Mouse (Mus musculus) hindbrain, embryonic 12.5 days (tissue): ENCODE results near the gene Slc17a9. TPM values are rescaled to one million over a fixed set of nuclear protein-coding genes. Genes with fewer than 3 reads are reported as not detected.

Source experiments
- ATAC-seq: fragments of 200-750 bp; cut with Nextera tagmentation; 2 replicates; pipeline ENCODE4 v1.8.0; 2017; ENCODE audit warnings: moderate TSS enrichment; ENCODE audit not compliant: low FRiP score
- H3K27ac ChIP-seq: fragments of 300-500 bp; sonication (generic); 2 replicates; pipeline ENCODE4 v1.5.1; 2016; ENCODE audit warnings: mild to moderate bottlenecking
- H3K27me3 ChIP-seq: fragments of 300-500 bp; sonication (generic); 2 replicates; pipeline ENCODE4 v1.6.1; 2016; ENCODE audit warnings: mild to moderate bottlenecking
- H3K36me3 ChIP-seq: fragments of 300-500 bp; sonication (generic); 2 replicates; pipeline ENCODE4 v1.6.1; 2016; ENCODE audit warnings: mild to moderate bottlenecking
- H3K4me1 ChIP-seq: fragments of 300-500 bp; sonication (generic); 2 replicates; pipeline ENCODE4 v1.6.1; 2016
- H3K4me2 ChIP-seq: fragments of 300-500 bp; sonication (generic); replicated peaks from 2 replicates; pipeline ENCODE4 v1.6.1; 2016; ENCODE audit warnings: mild to moderate bottlenecking
- H3K4me3 ChIP-seq: fragments of 300-500 bp; sonication (generic); 2 replicates; pipeline ENCODE4 v1.5.1; 2016; ENCODE audit warnings: mild to moderate bottlenecking
- H3K9ac ChIP-seq: fragments of 300-500 bp; sonication (generic); 2 replicates; pipeline ENCODE4 v1.6.1; 2016; ENCODE audit warnings: mild to moderate bottlenecking, moderate library complexity
- H3K9me3 ChIP-seq: fragments of 300-500 bp; sonication (generic); replicated peaks from 2 replicates; pipeline ENCODE4 v1.6.1; 2016; ENCODE audit warnings: mild to moderate bottlenecking
- WGBS: fragments of 180-500 bp; shearing (Covaris S2); methylation state at CpG from one replicate; pipeline ENCODE4 v1.1.7; 2016; 5-methylcytosine and 5-hydroxymethylcytosine counted together
- polyA plus RNA-seq: library from polyadenylated mRNA; unstranded; fragments of >200 nt; fragmentation: Nextera tagmentation; extraction: Ambion mirVana; gene quantifications from 2 replicates; pipeline ENCODE4 v1.2.1, GENCODE M21; 2016

The Slc17a9 gene
- polyA plus RNA-seq, 1 experiment from 2014 or later, result 0.80 TPM

GRCm38 (mm10) chr2:180775223-180775622, 50.2 kb downstream of the Slc17a9 start:
- Histone ChIP-seq H3K4me3 (peak overlapping the region; percentile 30; the same call in 1 of the 2 replicates), H3K9ac (no peak overlapping the region), H3K4me2 (no peak overlapping the region; the same call in 1 of the 2 replicates)

GRCm38 (mm10) chr2:180775641-180776040, 50.6 kb downstream of the Slc17a9 start:
- Histone ChIP-seq H3K4me3 (peak overlapping the region; percentile 30), H3K4me2 (peak overlapping the region; percentile 52; the same call in 1 of the 2 replicates), H3K27ac (no peak overlapping the region), H3K9me3 (no peaks in the 10 kb centered on the region), H3K27me3 (peaks cover 88% of the 10 kb centered on the region), H3K4me1 (peaks cover 9% of the 10 kb centered on the region), H3K36me3 (no peaks in the 10 kb centered on the region), H3K9ac (no peak overlapping the region)
- ATAC-seq, result no peak
- WGBS, result 6% methylated on average over 15 of the region's 15 CpGs

More at GRCm38 (mm10) chr2:180775223-180775622, 50.2 kb downstream of the Slc17a9 start:
- Histone ChIP-seq H3K9me3 (no peaks in the 10 kb centered on the region), H3K27me3 (peaks cover 89% of the 10 kb centered on the region), H3K4me1 (peaks cover 9% of the 10 kb centered on the region), H3K36me3 (no peaks in the 10 kb centered on the region), H3K27ac (no peak overlapping the region)
- no peak for ATAC-seq
- 3% methylated on average over 12 of the region's 12 CpGs for WGBS

GRCm38 (mm10) chr2:180776793-180777192, 51.7 kb downstream of the Slc17a9 start, which contains the start of gene Bhlhe23:
Bhlhe23 (minus strand) TSS chr2:180776900.
- no peak within 1 kb of the TSS for H3K27ac ChIP-seq
- ATAC-seq, result no peak
- H3K4me3 ChIP-seq, result peak within 1 kb of the TSS; percentile 30
- 1% methylated on average over 28 of the region's 28 CpGs for WGBS
- peaks cover 9% of the 10 kb centered on the region for H3K4me1 ChIP-seq
- H3K27me3 ChIP-seq, result peaks cover 95% of the 10 kb centered on the region
- peak within 1 kb of the TSS; percentile 52 for H3K4me2 ChIP-seq
- H3K36me3 ChIP-seq, result no peaks in the 10 kb centered on the region
- H3K9me3 ChIP-seq, result no peaks in the 10 kb centered on the region
- peak within 1 kb of the TSS; percentile 35; the same call in 1 of the 2 replicates for H3K9ac ChIP-seq

GRCm38 (mm10) chr2:180779226-180780104, 54.4 kb downstream of the Slc17a9 start:
- Histone ChIP-seq H3K9ac (no peak overlapping the region), H3K4me2 (no peak overlapping the region), H3K27ac (no peak overlapping the region), H3K4me1 (peaks cover 9% of the 10 kb centered on the region), H3K9me3 (no peaks in the 10 kb centered on the region), H3K4me3 (no peak overlapping the region), H3K27me3 (peaks cover 73% of the 10 kb centered on the region), H3K36me3 (no peaks in the 10 kb centered on the region)
- peak; percentile 56; the same call in 1 of the 2 replicates for ATAC-seq
- 23% methylated on average over 12 of the region's 12 CpGs for WGBS

GRCm38 (mm10) chr2:180780282-180780681, 55.2 kb downstream of the Slc17a9 start:
- no peaks in the 10 kb centered on the region for H3K36me3 ChIP-seq
- no peak overlapping the region for H3K9ac ChIP-seq
- ATAC-seq, result no peak
- H3K27me3 ChIP-seq, result peaks cover 67% of the 10 kb centered on the region
- peaks cover 9% of the 10 kb centered on the region for H3K4me1 ChIP-seq
- no peak overlapping the region for H3K4me3 ChIP-seq
- 3% methylated on average over 2 of the region's 2 CpGs for WGBS
- no peak overlapping the region for H3K4me2 ChIP-seq
- H3K9me3 ChIP-seq, result no peaks in the 10 kb centered on the region
- no peak overlapping the region for H3K27ac ChIP-seq

GRCm38 (mm10) chr2:180786732-180787131, 61.7 kb downstream of the Slc17a9 start:
- Histone ChIP-seq H3K9ac (no peak overlapping the region), H3K4me3 (no peak overlapping the region), H3K4me1 (peaks cover 7% of the 10 kb centered on the region), H3K4me2 (no peak overlapping the region), H3K9me3 (no peaks in the 10 kb centered on the region), H3K27me3 (peaks cover 18% of the 10 kb centered on the region), H3K36me3 (no peaks in the 10 kb centered on the region), H3K27ac (no peak overlapping the region)
- no peak for ATAC-seq

- no peak overlapping the region for H3K9ac ChIP-seq
- H3K36me3 ChIP-seq, result no peaks in the 10 kb centered on the region
- peaks cover 7% of the 10 kb centered on the region for H3K4me1 ChIP-seq
- no peak overlapping the region for H3K27ac ChIP-seq
- no peak for ATAC-seq
- peaks cover 13% of the 10 kb centered on the region for H3K27me3 ChIP-seq
- no peaks in the 10 kb centered on the region for H3K9me3 ChIP-seq
- no peak overlapping the region for H3K4me2 ChIP-seq
- WGBS, result 79% methylated on average over 13 of the region's 13 CpGs
- H3K4me3 ChIP-seq, result no peak overlapping the region
These were observed 62.6 kb downstream of the Slc17a9 start for GRCm38 (mm10) chr2:180787566-180788232.

GRCm38 (mm10) chr2:180788386-180788785, 63.3 kb downstream of the Slc17a9 start:
- WGBS, result 30% methylated on average over 2 of the region's 2 CpGs
- no peak for ATAC-seq
- 0 out of 2 replicates have a peak overlapping the region, but pooled peaks have one; percentile 6 for H3K9ac ChIP-seq

GRCm38 (mm10) chr2:180788843-180789242, 63.8 kb downstream of the Slc17a9 start:
- Histone ChIP-seq H3K4me1 (peaks cover 7% of the 10 kb centered on the region), H3K4me3 (no peak overlapping the region), H3K9me3 (no peaks in the 10 kb centered on the region), H3K27ac (peak overlapping the region; percentile 9; the same call in 1 of the 2 replicates), H3K36me3 (no peaks in the 10 kb centered on the region), H3K9ac (0 out of 2 replicates have a peak overlapping the region, but pooled peaks have one; percentile 6), H3K4me2 (0 out of 2 replicates have a peak overlapping the region, but pooled peaks have one; percentile 5), H3K27me3 (peaks cover 13% of the 10 kb centered on the region)
- peak; percentile 48; the same call in 1 of the 2 replicates for ATAC-seq
- 21% methylated on average over 7 of the region's 7 CpGs for WGBS

More at GRCm38 (mm10) chr2:180788386-180788785, 63.3 kb downstream of the Slc17a9 start:
- Histone ChIP-seq H3K4me2 (0 out of 2 replicates have a peak overlapping the region, but pooled peaks have one; percentile 5), H3K27ac (peak overlapping the region; percentile 9; the same call in 1 of the 2 replicates), H3K27me3 (peaks cover 13% of the 10 kb centered on the region), H3K4me1 (peaks cover 7% of the 10 kb centered on the region), H3K36me3 (no peaks in the 10 kb centered on the region), H3K4me3 (no peak overlapping the region), H3K9me3 (no peaks in the 10 kb centered on the region)

- 44% methylated on average over 4 of the region's 4 CpGs for WGBS
- no peak overlapping the region for H3K4me3 ChIP-seq
- no peak overlapping the region for H3K27ac ChIP-seq
- no peak overlapping the region for H3K9ac ChIP-seq
- peaks cover 13% of the 10 kb centered on the region for H3K27me3 ChIP-seq
- H3K4me2 ChIP-seq, result no peak overlapping the region
- ATAC-seq, result no peak
- H3K9me3 ChIP-seq, result no peaks in the 10 kb centered on the region
- peaks cover 20% of the 10 kb centered on the region for H3K4me1 ChIP-seq
- H3K36me3 ChIP-seq, result no peaks in the 10 kb centered on the region
These were observed 66.6 kb downstream of the Slc17a9 start for GRCm38 (mm10) chr2:180791674-180792073.
